Mouse (Mus musculus) kidney, adult 9 months (tissue): ENCODE measurements at regions not wholly inside any gene's neighbourhood (a gene's known extent, or its start where the extent isn't known, plus 50 kb on each side); places are given as distances from the start of the nearest gene placed in this dataset.

Source experiments
- DNase-seq: peaks from one replicate; pipeline ENCODE4 v3.0.0; 2022

DNA sequence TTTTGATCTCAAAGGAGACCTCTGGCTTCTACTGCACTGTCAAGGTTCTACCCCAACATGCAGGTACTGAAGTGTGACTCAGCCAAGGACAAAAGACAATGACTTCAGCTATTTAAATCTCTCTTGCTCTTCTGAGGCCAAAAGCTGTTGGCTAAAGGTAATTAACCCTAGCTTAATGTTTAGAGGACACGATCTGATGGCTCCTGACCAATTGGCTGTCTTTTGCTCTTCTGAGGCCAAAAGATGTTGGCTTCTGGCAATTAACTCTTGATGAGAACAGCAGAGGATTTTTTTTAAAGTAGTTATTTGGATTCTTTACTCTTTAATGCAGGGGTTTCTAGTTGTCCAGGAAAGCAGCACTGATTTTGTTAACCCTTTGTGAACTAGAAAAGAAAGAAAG lies 369.6 kb upstream of the Adcyap1 start:
- peak; percentile 77 for DNase-seq
